Mouse (Mus musculus) spleen, adult 2 months (tissue): ENCODE data around the gene Pdlim1. TPM values are rescaled to one million over a fixed set of nuclear protein-coding genes. Genes with fewer than 3 reads are reported as not detected.

Experiments
- DNase-seq, 2 experiments: peaks; one replicate each; pipeline versions ENCODE4 v3.0.0 to v3.0.0-alpha.2; 2012 to 2021; ENCODE audit warnings: low spot score in 2 of 2, low read depth in 1 of 2
- H3K27ac ChIP-seq: fragments of 200-500 bp; 2 replicates; pipeline ENCODE4 v1.5.1; 2012; ENCODE audit warnings: low read length, inconsistent platforms; ENCODE audit not compliant: insufficient read depth
- H3K27me3 ChIP-seq: fragments of 200-500 bp; 2 replicates; pipeline ENCODE4 v1.6.1; 2012; ENCODE audit warnings: mild to moderate bottlenecking, moderate library complexity, low read length, inconsistent platforms; ENCODE audit not compliant: control insufficient read depth, insufficient read depth
- H3K36me3 ChIP-seq: fragments of 200-500 bp; 2 replicates; pipeline ENCODE4 v1.6.1; 2012; ENCODE audit warnings: mild to moderate bottlenecking, low read length, inconsistent platforms; ENCODE audit not compliant: control insufficient read depth, insufficient read depth
- H3K4me1 ChIP-seq: fragments of 200-500 bp; 2 replicates; pipeline ENCODE4 v1.6.1; 2011; ENCODE audit warnings: inconsistent platforms; ENCODE audit not compliant: control insufficient read depth, insufficient read depth, insufficient read length
- H3K4me3 ChIP-seq: fragments of 200-500 bp; 2 replicates; pipeline ENCODE4 v1.5.1; 2011; ENCODE audit warnings: mild to moderate bottlenecking, inconsistent platforms; ENCODE audit not compliant: insufficient read depth, insufficient read length; ENCODE audit errors: extremely low read depth
- CTCF ChIP-seq: fragments of 200-500 bp; IDR thresholded peaks from 2 replicates; pipeline ENCODE4 v1.5.1; 2011; ENCODE audit warnings: mild to moderate bottlenecking, inconsistent platforms; ENCODE audit not compliant: insufficient read depth, insufficient read length, insufficient replicate concordance; ENCODE audit errors: extremely low read depth
- POLR2A ChIP-seq: fragments of 200-500 bp; IDR thresholded peaks from 2 replicates; pipeline ENCODE4 v1.6.1; 2011; ENCODE audit warnings: low read depth, low read length, inconsistent platforms
- WGBS: fragments of 180-500 bp; shearing (Covaris S2); methylation state at CpG from one replicate; pipeline ENCODE4 v1.1.7; 2018; 5-methylcytosine and 5-hydroxymethylcytosine counted together
- polyA plus RNA-seq: library from polyadenylated mRNA; depleted of rRNA; stranded (reverse); fragments of >200 nt; gene quantifications from 2 replicates; pipeline ENCODE4 v1.2.3, GENCODE M21; 2012

Pdlim1 gene
- polyA plus RNA-seq, 1 experiment: 41.4 TPM

GRCm38 (mm10) chr19:40299182-40299581 is 27.5 kb upstream of the Pdlim1 start:
- H3K4me3 ChIP-seq: no peak overlapping the region
- H3K36me3 ChIP-seq: no peaks in the 10 kb centered on the region
- TF ChIP-seq CTCF (no peak), POLR2A (no peak)
- no peak for DNase-seq
- 93% methylated on average over 6 of the region's 6 CpGs for WGBS
- no peaks in the 10 kb centered on the region for H3K4me1 ChIP-seq
- no peaks in the 10 kb centered on the region for H3K27me3 ChIP-seq
- no peak overlapping the region for H3K27ac ChIP-seq

GRCm38 (mm10) chr19:40298574-40298973 is 26.9 kb upstream of the Pdlim1 start:
- no peak overlapping the region for H3K4me3 ChIP-seq
- WGBS: 93% methylated on average over 2 of the region's 2 CpGs
- TF ChIP-seq POLR2A: no peak
- TF ChIP-seq CTCF: no peak

GRCm38 (mm10) chr19:40297798-40298144 is 26.1 kb upstream of the Pdlim1 start:
- Histone ChIP-seq H3K4me1 (no peaks in the 10 kb centered on the region), H3K4me3 (no peak overlapping the region), H3K27ac (no peak overlapping the region), H3K36me3 (no peaks in the 10 kb centered on the region), H3K27me3 (no peaks in the 10 kb centered on the region)
- TF ChIP-seq CTCF (no peak), POLR2A (no peak)
- no peak for DNase-seq
- WGBS: 88% methylated on average over 4 of the region's 4 CpGs

More at GRCm38 (mm10) chr19:40298574-40298973, 26.9 kb upstream of the Pdlim1 start:
- Histone ChIP-seq H3K27ac (no peak overlapping the region), H3K36me3 (no peaks in the 10 kb centered on the region), H3K27me3 (no peaks in the 10 kb centered on the region), H3K4me1 (no peaks in the 10 kb centered on the region)
- DNase-seq: no peak

- DNase-seq: no peak
- TF ChIP-seq POLR2A (no peak), CTCF (no peak)
- Histone ChIP-seq H3K27me3 (no peaks in the 10 kb centered on the region), H3K4me3 (no peak overlapping the region), H3K36me3 (no peaks in the 10 kb centered on the region), H3K4me1 (no peaks in the 10 kb centered on the region), H3K27ac (no peak overlapping the region)
- 89% methylated on average over 7 of the region's 7 CpGs for WGBS
Observed at GRCm38 (mm10) chr19:40297078-40297797, 25.6 kb upstream of the Pdlim1 start.

GRCm38 (mm10) chr19:40294231-40294630 is 22.6 kb upstream of the Pdlim1 start:
- H3K27ac ChIP-seq: no peak overlapping the region
- no peak for TF ChIP-seq POLR2A
- TF ChIP-seq CTCF: no peak
- no peaks in the 10 kb centered on the region for H3K4me1 ChIP-seq
- DNase-seq: no peak
- no peaks in the 10 kb centered on the region for H3K27me3 ChIP-seq
- H3K36me3 ChIP-seq: no peaks in the 10 kb centered on the region
- 91% methylated on average over 1 of the region's 1 CpGs for WGBS
- no peak overlapping the region for H3K4me3 ChIP-seq

- Histone ChIP-seq H3K36me3 (no peaks in the 10 kb centered on the region), H3K4me1 (no peaks in the 10 kb centered on the region), H3K4me3 (no peak overlapping the region), H3K27ac (no peak overlapping the region), H3K27me3 (no peaks in the 10 kb centered on the region)
- 97% methylated on average over 6 of the region's 6 CpGs for WGBS
- no peak for DNase-seq
- TF ChIP-seq POLR2A: no peak
- TF ChIP-seq CTCF: no peak
Observed at GRCm38 (mm10) chr19:40293791-40294190, 22.1 kb upstream of the Pdlim1 start.

- no peak overlapping the region for H3K27ac ChIP-seq
- no peaks in the 10 kb centered on the region for H3K36me3 ChIP-seq
- TF ChIP-seq POLR2A: no peak
- TF ChIP-seq CTCF: no peak
- H3K27me3 ChIP-seq: no peaks in the 10 kb centered on the region
- no peak overlapping the region for H3K4me3 ChIP-seq
- H3K4me1 ChIP-seq: no peaks in the 10 kb centered on the region
- no peak for DNase-seq
- WGBS: 90% methylated on average over 6 of the region's 6 CpGs
Observed at GRCm38 (mm10) chr19:40290099-40290724, 18.6 kb upstream of the Pdlim1 start.
